Mouse (Mus musculus) thymus, adult 18-20 months (tissue): Measurements from ENCODE around the gene Grb2.

Experiments
- DNase-seq, 2 experiments: peaks; one replicate each; pipeline ENCODE4 v3.0.0; 2022; ENCODE audit warnings: mixed read lengths in 2 of 2

Gene Grb2

DNA sequence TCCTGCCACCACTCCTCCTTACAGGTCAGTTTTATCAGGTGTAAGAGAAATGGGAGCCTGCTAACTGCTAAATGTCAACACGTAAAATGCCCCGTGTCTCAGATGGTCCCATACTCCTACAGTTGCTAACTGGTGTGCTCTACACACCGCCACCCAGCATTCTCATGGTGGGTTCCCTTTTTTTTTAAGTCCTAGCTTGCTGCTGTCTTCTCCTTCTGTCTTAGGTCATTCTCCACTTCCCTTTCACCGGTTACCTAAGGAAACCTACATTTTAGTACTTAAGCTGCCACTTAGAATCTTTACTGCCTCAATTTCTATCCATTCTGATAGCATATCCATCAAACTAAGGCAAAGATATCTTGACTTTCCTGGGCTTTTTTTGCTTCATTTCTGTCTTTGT lies 107.2 kb downstream of the Grb2 start:
- no peak for DNase-seq

DNA sequence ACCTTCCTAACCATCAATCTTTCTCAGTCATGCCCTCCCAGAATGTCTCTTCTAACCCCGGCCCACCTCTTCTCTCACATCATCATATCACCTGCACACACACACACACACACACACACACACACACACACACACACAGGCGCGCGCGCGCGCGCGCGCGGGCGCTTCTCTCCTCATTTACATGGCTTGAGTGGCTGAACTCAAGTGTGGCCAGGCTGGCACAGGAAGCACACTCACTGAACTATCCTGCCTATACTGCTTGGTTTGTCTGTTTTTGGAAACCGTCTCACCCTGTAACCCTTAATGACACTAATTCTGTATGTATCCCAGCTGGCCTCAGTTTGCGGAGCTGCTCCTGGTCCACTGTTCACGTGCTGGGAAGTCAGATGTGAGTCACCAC lies 107.7 kb downstream of the Grb2 start:
- DNase-seq, result no peak

DNA sequence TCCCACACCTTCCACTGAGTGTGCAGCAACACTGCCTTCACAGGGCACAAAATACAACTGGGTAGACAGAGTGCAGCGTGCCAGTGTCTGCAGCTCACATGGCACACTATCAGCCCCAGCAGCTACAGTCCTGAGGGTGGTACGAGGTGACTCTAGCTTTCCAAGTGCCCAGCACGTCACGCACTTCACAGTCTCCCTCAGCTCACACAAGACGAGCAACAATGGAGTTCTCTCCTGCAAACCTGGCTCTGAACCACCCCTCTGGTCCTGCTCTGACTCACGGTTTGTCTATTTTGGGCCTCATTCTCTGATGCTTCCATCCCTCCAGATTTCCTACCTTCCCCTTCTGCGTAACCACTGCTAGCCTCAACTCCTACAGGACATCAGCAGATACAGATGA lies 108.7 kb downstream of the Grb2 start:
- DNase-seq, result no peak

DNA sequence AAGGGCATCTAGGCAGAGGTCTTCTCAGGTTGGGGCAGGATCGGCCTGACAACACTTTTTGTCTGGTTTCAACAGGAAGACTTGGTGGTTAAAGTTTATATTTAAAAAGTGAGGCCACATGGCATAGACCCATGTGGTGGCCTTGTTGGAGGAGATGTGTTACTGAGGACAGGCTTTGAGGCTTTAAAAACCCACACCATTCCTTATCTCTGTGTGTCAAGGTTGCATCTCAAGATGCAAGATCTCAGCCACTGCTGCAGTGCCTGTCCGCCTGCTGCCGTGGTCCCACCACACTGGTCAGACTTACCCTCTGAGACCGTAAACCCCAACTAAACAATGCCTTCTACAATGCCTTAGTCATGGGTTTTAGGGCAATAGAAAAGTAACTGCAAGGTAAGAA lies 110.1 kb downstream of the Grb2 start:
- DNase-seq, result no peak

DNA sequence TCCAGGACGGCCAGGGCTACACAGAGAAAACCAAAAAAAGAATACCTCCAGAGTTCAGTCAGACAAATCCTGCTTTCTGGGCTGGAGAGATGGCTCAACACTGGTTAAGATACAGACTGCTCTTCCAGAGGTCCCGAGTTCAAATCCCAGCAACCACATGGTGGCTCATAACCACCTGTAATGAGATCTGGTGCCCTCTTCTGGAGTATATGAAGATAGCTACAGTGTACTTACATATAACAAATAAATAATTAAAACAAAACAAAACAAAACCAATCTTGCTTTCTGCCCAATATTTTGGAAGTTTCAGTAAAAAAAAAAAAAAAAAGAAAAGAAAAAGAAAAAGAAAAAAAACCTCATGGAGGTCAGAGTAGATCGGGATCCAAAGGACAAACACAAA lies 113.2 kb downstream of the Grb2 start:
- DNase-seq, result no peak
